Mouse (Mus musculus): ENCODE results near the gene Agtpbp1. TPM values are rescaled to one million over a fixed set of nuclear protein-coding genes. Genes with fewer than 3 reads are reported as not detected.
A peak's percentile ranks its signal among the peaks of the same experiment; 100 is the strongest.
"Not testable (repeated sequence)": the region's sequence is repeated elsewhere in the genome, so short reads cannot be mapped to it uniquely, and the experiment has no call there.

The Agtpbp1 gene
- polyA plus RNA-seq, 1 experiment from 2014 or later, result 30.1 TPM

GRCm38 (mm10) chr13:59605221-59605922 lies 20.3 kb upstream of the Agtpbp1 start:
- H3K9ac ChIP-seq, result no peak overlapping the region
- ATAC-seq, result no peak
- H3K9me3 ChIP-seq (replicated peaks), result no peaks in the 10 kb centered on the region
- no peak overlapping the region for H3K4me3 ChIP-seq
- peaks cover 91% of the 10 kb centered on the region for H3K36me3 ChIP-seq (ENCODE audit: poor library complexity, severe bottlenecking)
- no peak overlapping the region for H3K27ac ChIP-seq
- H3K4me1 ChIP-seq, result no peaks in the 10 kb centered on the region
- no peak overlapping the region for H3K4me2 ChIP-seq
- no peaks in the 10 kb centered on the region for H3K27me3 ChIP-seq
- 88% methylated on average over 10 of the region's 10 CpGs for WGBS

GRCm38 (mm10) chr13:59604511-59604910 lies 19.5 kb upstream of the Agtpbp1 start:
- H3K27ac ChIP-seq, result no peak overlapping the region
- H3K9ac ChIP-seq, result no peak overlapping the region
- no peaks in the 10 kb centered on the region for H3K9me3 ChIP-seq (replicated peaks)
- H3K4me2 ChIP-seq, result no peak overlapping the region
- no peaks in the 10 kb centered on the region for H3K27me3 ChIP-seq
- no peak for ATAC-seq
- no peaks in the 10 kb centered on the region for H3K4me1 ChIP-seq
- H3K4me3 ChIP-seq, result no peak overlapping the region
- WGBS, result 82% methylated on average over 1 of the region's 1 CpGs
- H3K36me3 ChIP-seq (ENCODE audit: poor library complexity, severe bottlenecking), result peaks cover 91% of the 10 kb centered on the region

- no peak overlapping the region for H3K4me3 ChIP-seq
- no peak for ATAC-seq
- peaks cover 82% of the 10 kb centered on the region for H3K36me3 ChIP-seq (ENCODE audit: poor library complexity, severe bottlenecking)
- no peak overlapping the region for H3K9ac ChIP-seq
- H3K4me1 ChIP-seq, result no peaks in the 10 kb centered on the region
- no peak overlapping the region for H3K4me2 ChIP-seq
- 97% methylated on average over 5 of the region's 5 CpGs for WGBS
- no peaks in the 10 kb centered on the region for H3K27me3 ChIP-seq
- H3K9me3 ChIP-seq (replicated peaks), result no peaks in the 10 kb centered on the region
- H3K27ac ChIP-seq, result no peak overlapping the region
These were observed 18.1 kb upstream of the Agtpbp1 start for GRCm38 (mm10) chr13:59603096-59603495.

- peaks cover 9% of the 10 kb centered on the region for H3K4me1 ChIP-seq
- H3K9ac ChIP-seq, result no peak overlapping the region
- H3K9me3 ChIP-seq (replicated peaks), result no peaks in the 10 kb centered on the region
- H3K4me3 ChIP-seq, result no peak overlapping the region
- H3K27ac ChIP-seq, result no peak overlapping the region
- no peak overlapping the region for H3K4me2 ChIP-seq
- H3K36me3 ChIP-seq (ENCODE audit: poor library complexity, severe bottlenecking), result peaks cover 89% of the 10 kb centered on the region
- 97% methylated on average over 1 of the region's 1 CpGs for WGBS
- ATAC-seq, result no peak
- no peaks in the 10 kb centered on the region for H3K27me3 ChIP-seq
These were observed 7.6 kb upstream of the Agtpbp1 start for GRCm38 (mm10) chr13:59592630-59593029.

- not testable (repeated sequence) for H3K9me3 ChIP-seq (replicated peaks); H3K27ac ChIP-seq; ATAC-seq; H3K27me3 ChIP-seq; H3K9ac ChIP-seq; H3K4me2 ChIP-seq; H3K4me3 ChIP-seq
- Histone ChIP-seq H3K36me3 (ENCODE audit: poor library complexity, severe bottlenecking) (peaks cover 88% of the 10 kb centered on the region), H3K4me1 (peaks cover 15% of the 10 kb centered on the region)
- 95% methylated on average over 3 of the region's 3 CpGs for WGBS
These were observed 7.0 kb upstream of the Agtpbp1 start for GRCm38 (mm10) chr13:59592058-59592457.

GRCm38 (mm10) chr13:59590691-59591090 lies 5.7 kb upstream of the Agtpbp1 start:
- no peak for ATAC-seq
- H3K36me3 ChIP-seq (ENCODE audit: poor library complexity, severe bottlenecking), result peaks cover 78% of the 10 kb centered on the region
- WGBS, result 92% methylated on average over 4 of the region's 4 CpGs

GRCm38 (mm10) chr13:59589672-59590071 lies 4.6 kb upstream of the Agtpbp1 start:
- Histone ChIP-seq H3K27ac (no peak overlapping the region), H3K4me1 (peaks cover 27% of the 10 kb centered on the region), H3K4me2 (no peak overlapping the region), H3K27me3 (no peaks in the 10 kb centered on the region), H3K4me3 (no peak overlapping the region), H3K9me3 (replicated peaks) (no peaks in the 10 kb centered on the region), H3K9ac (no peak overlapping the region), H3K36me3 (ENCODE audit: poor library complexity, severe bottlenecking) (peaks cover 72% of the 10 kb centered on the region)
- no peak for ATAC-seq
- WGBS, result 82% methylated on average over 4 of the region's 4 CpGs

More at GRCm38 (mm10) chr13:59590691-59591090, 5.7 kb upstream of the Agtpbp1 start:
- Histone ChIP-seq H3K4me3 (no peak overlapping the region), H3K4me1 (peaks cover 27% of the 10 kb centered on the region), H3K27me3 (no peaks in the 10 kb centered on the region), H3K9ac (no peak overlapping the region), H3K9me3 (replicated peaks) (no peaks in the 10 kb centered on the region), H3K4me2 (no peak overlapping the region), H3K27ac (no peak overlapping the region)

GRCm38 (mm10) chr13:59587201-59587600 lies 2.2 kb upstream of the Agtpbp1 start:
- Histone ChIP-seq H3K9ac (peak overlapping the region; percentile 32), H3K4me3 (no peak overlapping the region), H3K27ac (no peak overlapping the region), H3K36me3 (ENCODE audit: poor library complexity, severe bottlenecking) (peaks cover 47% of the 10 kb centered on the region), H3K27me3 (no peaks in the 10 kb centered on the region), H3K9me3 (replicated peaks) (no peaks in the 10 kb centered on the region), H3K4me2 (peak overlapping the region; percentile 98; the same call in 1 of the 2 replicates), H3K4me1 (peaks cover 34% of the 10 kb centered on the region)
- no peak for ATAC-seq
- WGBS, result 95% methylated on average over 2 of the region's 2 CpGs

- H3K4me2 ChIP-seq, result peak overlapping the region; percentile 98
- no peaks in the 10 kb centered on the region for H3K27me3 ChIP-seq
- H3K4me1 ChIP-seq, result peaks cover 34% of the 10 kb centered on the region
- H3K27ac ChIP-seq, result peak overlapping the region; percentile 76
- ATAC-seq, result no peak
- peaks cover 31% of the 10 kb centered on the region for H3K36me3 ChIP-seq (ENCODE audit: poor library complexity, severe bottlenecking)
- H3K9ac ChIP-seq, result peak overlapping the region; percentile 94
- peak overlapping the region; percentile 93 for H3K4me3 ChIP-seq
- no peaks in the 10 kb centered on the region for H3K9me3 ChIP-seq (replicated peaks)
- WGBS, result under 1% methylated on average over 28 of the region's 28 CpGs
These were observed 600 bp upstream of the Agtpbp1 start for GRCm38 (mm10) chr13:59585648-59586005.

GRCm38 (mm10) chr13:59584481-59584880 lies 546 bp downstream of the Agtpbp1 start:
- Histone ChIP-seq H3K36me3 (ENCODE audit: poor library complexity, severe bottlenecking) (peaks cover 20% of the 10 kb centered on the region), H3K9ac (peak overlapping the region; percentile 77), H3K27ac (peak overlapping the region; percentile 54), H3K4me1 (peaks cover 35% of the 10 kb centered on the region), H3K4me3 (peak overlapping the region; percentile 93), H3K4me2 (peak overlapping the region; percentile 98), H3K9me3 (replicated peaks) (no peaks in the 10 kb centered on the region), H3K27me3 (no peaks in the 10 kb centered on the region)
- peak; percentile 44 for ATAC-seq
- 3% methylated on average over 9 of the region's 9 CpGs for WGBS

GRCm38 (mm10) chr13:59580954-59581353 lies 4.1 kb downstream of the Agtpbp1 start:
- ATAC-seq, result no peak

GRCm38 (mm10) chr13:59572549-59572948 lies 12.5 kb downstream of the Agtpbp1 start:
- ATAC-seq, result no peak
- no peak overlapping the region for H3K27ac ChIP-seq

More at GRCm38 (mm10) chr13:59580954-59581353, 4.1 kb downstream of the Agtpbp1 start:
- Histone ChIP-seq H3K9ac (no peak overlapping the region), H3K27me3 (no peaks in the 10 kb centered on the region), H3K4me2 (no peak overlapping the region), H3K36me3 (ENCODE audit: poor library complexity, severe bottlenecking) (no peaks in the 10 kb centered on the region), H3K27ac (no peak overlapping the region), H3K4me1 (peaks cover 12% of the 10 kb centered on the region), H3K4me3 (no peak overlapping the region), H3K9me3 (replicated peaks) (no peaks in the 10 kb centered on the region)
- WGBS, result 97% methylated on average over 4 of the region's 4 CpGs

GRCm38 (mm10) chr13:59571107-59571506 lies 13.9 kb downstream of the Agtpbp1 start:
- Histone ChIP-seq H3K27me3 (no peaks in the 10 kb centered on the region), H3K36me3 (ENCODE audit: poor library complexity, severe bottlenecking) (no peaks in the 10 kb centered on the region), H3K4me1 (no peaks in the 10 kb centered on the region), H3K9ac (no peak overlapping the region), H3K4me2 (no peak overlapping the region), H3K9me3 (replicated peaks) (no peaks in the 10 kb centered on the region), H3K27ac (no peak overlapping the region), H3K4me3 (no peak overlapping the region)
- WGBS, result 90% methylated on average over 6 of the region's 6 CpGs
- no peak for ATAC-seq

More at GRCm38 (mm10) chr13:59572549-59572948, 12.5 kb downstream of the Agtpbp1 start:
- H3K4me3 ChIP-seq, result no peak overlapping the region
- no peak overlapping the region for H3K9ac ChIP-seq
- no peak overlapping the region for H3K4me2 ChIP-seq
- no peaks in the 10 kb centered on the region for H3K9me3 ChIP-seq (replicated peaks)
- 84% methylated on average over 2 of the region's 2 CpGs for WGBS
- no peaks in the 10 kb centered on the region for H3K27me3 ChIP-seq
- H3K4me1 ChIP-seq, result no peaks in the 10 kb centered on the region
- no peaks in the 10 kb centered on the region for H3K36me3 ChIP-seq (ENCODE audit: poor library complexity, severe bottlenecking)

All from forebrain, embryonic 13.5 days (tissue).